ENCODE assay signal across 8 mouse cellular contexts in the genomic region with DNA sequence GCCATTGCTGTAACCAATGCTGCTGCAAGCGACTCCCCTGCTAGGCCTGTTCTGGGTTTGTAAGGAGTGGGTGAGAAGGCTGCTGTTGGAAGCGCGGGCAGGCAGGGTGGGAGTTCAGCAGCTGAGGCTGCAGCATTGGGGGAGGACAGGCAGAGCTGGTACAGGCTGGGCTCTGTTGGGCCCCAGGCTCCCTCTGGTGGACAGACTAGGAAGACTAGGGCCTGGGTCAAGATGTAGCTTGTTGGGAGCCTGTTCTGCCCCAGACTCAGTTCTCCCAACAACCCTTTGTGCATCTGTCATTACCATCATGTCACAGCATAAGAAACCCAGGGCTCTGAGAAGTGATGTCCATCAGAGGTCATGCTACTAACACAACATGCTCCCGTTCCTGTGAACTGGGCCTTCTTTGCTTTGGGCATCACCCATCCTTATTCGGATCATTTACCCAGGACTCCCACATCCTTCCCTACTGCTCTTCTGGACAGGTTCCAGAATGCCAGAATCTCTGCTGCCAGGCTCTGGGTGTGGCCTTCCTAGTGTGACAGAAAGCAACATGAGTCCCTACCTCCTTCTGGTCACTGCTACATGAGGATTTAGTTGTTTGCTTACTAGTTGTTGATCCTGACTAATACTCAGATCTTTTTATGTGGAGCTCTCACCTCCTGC. TPM values are rescaled to one million over a fixed set of nuclear protein-coding genes. Genes with fewer than 3 reads are reported as not detected.
DNase-seq lines count a peak whose midpoint lies in the region; ATAC-seq and TF ChIP-seq lines count a peak whose summit lies in the region.

No protein-coding gene starts in this region.

- TF ChIP-seq POLR2A in testis, adult 2 months (IDR thresholded peaks at IDR 0.05; ENCODE audit: control insufficient read depth, low read depth, low read length): no peak

- no peak overlapping the region for H3K9ac ChIP-seq in embryonic facial prominence, embryonic 15.5 days
- no peak overlapping the region for H3K9ac ChIP-seq in heart, embryonic 13.5 days
- H3K9ac ChIP-seq in kidney, postnatal 0 days (ENCODE audit: low read depth, low read length): no peak overlapping the region
- H3K9ac ChIP-seq in liver, embryonic 12.5 days: no peak overlapping the region

- no peak overlapping the region for H3K4me3 ChIP-seq in embryonic facial prominence, embryonic 15.5 days (replicated peaks)
- no peak overlapping the region for H3K4me3 ChIP-seq in heart, embryonic 13.5 days
- no peak overlapping the region for H3K4me3 ChIP-seq in kidney, postnatal 0 days (replicated peaks; ENCODE audit: low read depth, low read length)
- H3K4me3 ChIP-seq in liver, embryonic 12.5 days: no peak overlapping the region
- H3K4me3 ChIP-seq in testis, adult 2 months (ENCODE audit: control insufficient read depth, low read depth, low read length): no peak overlapping the region

- peak; percentile 71 for ATAC-seq in embryonic facial prominence, embryonic 15.5 days (ENCODE audit: insufficient number of reproducible peaks, low FRiP score, low TSS enrichment, low read depth)
- ATAC-seq in heart, embryonic 13.5 days (ENCODE audit: extremely low read depth, insufficient number of reproducible peaks, low FRiP score, low TSS enrichment): no peak
- peak; percentile 78 for ATAC-seq in kidney, postnatal 0 days (replicated peaks; ENCODE audit: low FRiP score, low read depth)
- 0 out of 2 replicates have a peak, but pooled peaks have one; percentile 57 for ATAC-seq in liver, embryonic 12.5 days

- no peaks in the 10 kb centered on the region for H3K36me3 ChIP-seq in embryonic facial prominence, embryonic 15.5 days
- H3K36me3 ChIP-seq in heart, embryonic 13.5 days: no peaks in the 10 kb centered on the region
- no peaks in the 10 kb centered on the region for H3K36me3 ChIP-seq in kidney, postnatal 0 days (ENCODE audit: insufficient read depth, low read length)
- H3K36me3 ChIP-seq in liver, embryonic 12.5 days: no peaks in the 10 kb centered on the region
- no peaks in the 10 kb centered on the region for H3K36me3 ChIP-seq in testis, adult 2 months (ENCODE audit: control insufficient read depth, insufficient read depth, low read length)

- H3K9me3 ChIP-seq in embryonic facial prominence, embryonic 15.5 days (replicated peaks): no peaks in the 10 kb centered on the region
- H3K9me3 ChIP-seq in heart, embryonic 13.5 days: no peaks in the 10 kb centered on the region
- H3K9me3 ChIP-seq in kidney, postnatal 0 days (replicated peaks; ENCODE audit: low read length): no peaks in the 10 kb centered on the region
- no peaks in the 10 kb centered on the region for H3K9me3 ChIP-seq in liver, embryonic 12.5 days (replicated peaks)

- WGBS in embryonic facial prominence, embryonic 15.5 days: 37% methylated on average over 5 of the region's 5 CpGs
- 32% methylated on average over 5 of the region's 5 CpGs for WGBS in heart, embryonic 13.5 days
- 30% methylated on average over 5 of the region's 5 CpGs for WGBS in kidney, postnatal 0 days
- 28% methylated on average over 5 of the region's 5 CpGs for WGBS in liver, embryonic 12.5 days (ENCODE audit: insufficient replicate concordance)

- H3K4me2 ChIP-seq in embryonic facial prominence, embryonic 15.5 days (replicated peaks): 0 out of 2 replicates have a peak overlapping the region, but pooled peaks have one; percentile 15
- H3K4me2 ChIP-seq in heart, embryonic 13.5 days: peak overlapping the region; percentile 27; the same call in 1 of the 2 replicates
- peak overlapping the region; percentile 27; the same call in 1 of the 2 replicates for H3K4me2 ChIP-seq in kidney, postnatal 0 days (ENCODE audit: low read length)
- no peak overlapping the region for H3K4me2 ChIP-seq in liver, embryonic 12.5 days

- peaks cover 16% of the 10 kb centered on the region; the same call in 1 of the 2 replicates for H3K4me1 ChIP-seq in embryonic facial prominence, embryonic 15.5 days
- H3K4me1 ChIP-seq in heart, embryonic 13.5 days: peaks cover 34% of the 10 kb centered on the region
- no peaks in the 10 kb centered on the region for H3K4me1 ChIP-seq in kidney, postnatal 0 days (replicated peaks; ENCODE audit: insufficient read depth, low read length)
- H3K4me1 ChIP-seq in liver, embryonic 12.5 days: no peaks in the 10 kb centered on the region
- peaks cover 2% of the 10 kb centered on the region; the same call in 1 of the 2 replicates for H3K4me1 ChIP-seq in testis, adult 2 months (ENCODE audit: control insufficient read depth, insufficient read depth, low read length)

- H3K27me3 ChIP-seq in embryonic facial prominence, embryonic 15.5 days: peaks cover 39% of the 10 kb centered on the region
- H3K27me3 ChIP-seq in heart, embryonic 13.5 days (replicated peaks): peaks cover 89% of the 10 kb centered on the region
- H3K27me3 ChIP-seq in kidney, postnatal 0 days (ENCODE audit: insufficient read depth, low read length): 0 out of 2 replicates have a peak, but pooled peaks cover 10% of the 10 kb centered on the region
- H3K27me3 ChIP-seq in liver, embryonic 12.5 days (replicated peaks): peaks cover 62% of the 10 kb centered on the region
- no peaks in the 10 kb centered on the region for H3K27me3 ChIP-seq in testis, adult 2 months (ENCODE audit: control insufficient read depth, insufficient read depth, low read length)

- H3K27ac ChIP-seq in embryonic facial prominence, embryonic 15.5 days (replicated peaks): no peak overlapping the region
- no peak overlapping the region for H3K27ac ChIP-seq in heart, embryonic 13.5 days (replicated peaks)
- H3K27ac ChIP-seq in kidney, postnatal 0 days: no peak overlapping the region
- H3K27ac ChIP-seq in liver, embryonic 12.5 days: no peak overlapping the region
- H3K27ac ChIP-seq in testis, adult 2 months (ENCODE audit: control insufficient read depth, insufficient read depth, low read depth, low read length): no peak overlapping the region

- peak; percentile 63 to 64 for DNase-seq in B cell, adult 2 months
- peak; percentile 64 to 76 for DNase-seq in adrenal gland, postnatal 36 days
- peak; percentile 79 for DNase-seq in kidney, postnatal 0 days (ENCODE audit: low spot score)
- peak; percentile 58 for DNase-seq in neural tube, embryonic 10.5 days (ENCODE audit: extremely low spot score, low spot score)

- peak; percentile 80 for TF ChIP-seq CTCF in kidney, postnatal 0 days (IDR thresholded peaks at IDR 0.05; ENCODE audit: low read depth)
- peak; percentile 40; the same call in 1 of the 2 replicates for TF ChIP-seq CTCF in testis, adult 2 months (IDR thresholded peaks at IDR 0.05; ENCODE audit: control insufficient read depth, insufficient read depth, insufficient replicate concordance, low read depth, low read length)

RNA-seq across cellular contexts. Expression of gene Iqsec2, which starts 3.5 kb away (rescaled TPM):
- total RNA-seq in adrenal gland, postnatal 36 days (2021): 10 to 100 TPM; 26.6 to 35.4 TPM
- polyA plus RNA-seq in embryonic facial prominence, embryonic 15.5 days (2015; fragmentation: Nextera tagmentation; extraction: Ambion mirVana): 4.5 and 5.1 TPM in 2 replicates
- polyA plus RNA-seq in heart, embryonic 13.5 days (2015; fragmentation: Nextera tagmentation; extraction: Ambion mirVana): 31.3 and 34.1 TPM in 2 replicates
- 10.3 and 11.0 TPM in 2 replicates for polyA plus RNA-seq in kidney, postnatal 0 days (2015; fragmentation: Nextera tagmentation; extraction: Ambion mirVana)
- 0.73 and 0.75 TPM in 2 replicates for polyA plus RNA-seq in liver, embryonic 12.5 days (2016; fragmentation: Nextera tagmentation; extraction: Ambion mirVana)
- polyA plus RNA-seq in testis, adult 2 months (2012; rRNA removed): 1.5 and 1.9 TPM in 2 replicates
